Mouse (Mus musculus) lung, postnatal 14 days (tissue): ENCODE data around the gene Pou5f1.

Experiments
- DNase-seq: peaks from one replicate; pipeline ENCODE4 v3.0.0; 2021

The Pou5f1 gene

DNA sequence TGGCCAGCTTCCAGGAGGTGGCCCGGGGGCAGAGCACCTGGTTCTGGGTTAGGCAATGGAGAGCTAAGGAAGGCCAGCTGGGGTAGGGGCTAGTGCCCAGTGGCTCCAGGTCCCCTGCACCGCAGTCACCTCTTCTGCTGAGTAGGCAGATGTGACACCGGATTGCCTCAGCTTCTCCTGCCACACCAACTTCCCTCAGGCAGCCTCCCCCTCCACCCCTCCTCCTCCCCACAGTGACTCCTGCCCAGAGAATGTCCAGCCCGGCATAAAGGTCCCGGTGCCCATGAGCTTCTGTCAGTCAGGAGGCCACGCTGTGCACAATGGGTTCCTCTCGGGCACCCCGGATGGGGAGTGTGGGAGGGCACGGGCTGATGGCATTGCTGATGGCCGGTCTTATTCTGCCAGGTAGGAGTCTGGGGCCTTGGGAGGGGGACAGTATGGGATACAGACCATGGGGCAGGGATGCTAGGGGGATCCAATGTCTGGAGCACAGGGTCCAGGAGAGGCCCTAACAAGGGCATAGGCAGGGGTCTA lies 46.1 kb downstream of the Pou5f1 start, which contains the start of gene Cdsn:
Gene Cdsn, plus strand, starts transcription at position 248 of the 534 bp plus-strand sequence.
- no peak for DNase-seq

DNA sequence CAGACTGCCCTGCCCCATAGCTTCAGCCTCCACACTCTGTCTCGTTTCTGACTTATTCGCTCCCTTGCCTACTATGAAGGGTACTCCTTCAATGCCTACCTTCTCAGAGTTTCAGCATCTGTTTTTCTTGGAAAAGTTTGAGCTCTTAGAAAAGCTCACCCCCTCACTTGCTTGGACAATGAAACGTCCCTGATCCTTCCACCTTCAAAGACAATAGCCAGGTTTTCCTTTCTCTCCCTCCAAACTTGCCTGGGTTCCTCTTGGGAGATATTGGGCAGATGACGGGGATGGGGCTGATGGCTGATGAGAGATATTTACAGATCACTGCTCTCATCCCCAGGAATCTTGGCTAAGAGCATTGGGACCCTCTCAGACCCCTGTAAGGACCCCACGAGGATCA lies 48.5 kb downstream of the Pou5f1 start:
- DNase-seq, result no peak

DNA sequence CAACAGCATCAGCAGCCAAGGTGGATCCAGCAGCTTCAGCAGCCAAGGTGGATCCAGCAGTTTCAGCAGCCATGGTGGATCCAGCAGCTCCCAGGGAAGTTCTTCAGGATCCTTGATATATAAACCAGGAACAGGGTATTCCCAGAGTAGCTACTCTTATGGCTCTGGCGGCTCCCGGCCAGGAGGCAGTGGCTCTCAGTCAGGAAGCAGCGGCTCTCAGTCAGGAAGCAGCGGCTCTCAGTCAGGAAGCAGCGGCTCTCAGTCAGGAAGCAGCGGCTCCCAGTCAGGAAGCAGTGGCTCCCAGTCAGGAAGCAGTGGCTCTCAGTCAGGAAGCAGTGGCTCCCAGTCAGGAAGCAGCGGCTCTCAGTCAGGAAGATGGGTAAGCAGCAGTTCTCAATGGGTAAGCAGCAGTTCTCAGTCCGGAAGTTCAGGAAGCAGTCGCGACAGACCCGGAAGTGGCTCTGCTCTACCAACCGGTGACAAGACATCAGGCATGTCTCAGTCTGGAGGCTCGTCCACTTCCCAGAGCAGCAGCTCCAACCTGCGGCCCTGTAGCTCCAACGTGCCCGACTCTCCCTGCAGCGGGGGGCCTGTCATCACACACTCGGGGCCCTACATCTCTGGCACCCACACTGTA lies 49.1 kb downstream of the Pou5f1 start:
- DNase-seq, result no peak

DNA sequence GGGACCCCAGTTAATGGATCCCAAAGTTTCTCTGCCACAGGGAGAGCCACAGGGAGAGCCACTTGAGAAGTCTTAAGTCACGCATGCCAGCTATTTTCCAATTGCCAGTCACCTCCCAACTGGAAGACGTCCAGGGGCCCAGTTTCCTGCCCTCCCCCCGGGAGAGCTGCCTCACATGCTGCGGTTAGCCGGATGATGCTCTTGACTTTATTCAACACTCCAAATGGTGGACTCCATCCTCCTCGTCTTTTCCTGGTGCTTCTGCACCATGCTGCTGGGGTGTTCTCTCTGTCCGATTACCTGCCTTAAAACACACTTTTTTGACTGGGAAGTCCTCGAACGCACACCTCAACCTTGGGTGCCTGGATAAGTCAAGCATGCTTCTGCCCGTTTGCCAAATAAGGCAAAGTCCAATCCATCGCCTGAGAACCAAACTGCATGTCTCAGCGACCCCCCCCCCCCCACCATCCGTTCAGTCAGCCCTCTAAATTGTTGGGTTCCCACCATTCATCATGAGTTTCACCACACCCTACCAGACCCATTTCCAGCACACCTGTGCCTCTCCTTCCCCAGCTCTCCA lies 50.5 kb downstream of the Pou5f1 start:
- DNase-seq, result no peak

DNA sequence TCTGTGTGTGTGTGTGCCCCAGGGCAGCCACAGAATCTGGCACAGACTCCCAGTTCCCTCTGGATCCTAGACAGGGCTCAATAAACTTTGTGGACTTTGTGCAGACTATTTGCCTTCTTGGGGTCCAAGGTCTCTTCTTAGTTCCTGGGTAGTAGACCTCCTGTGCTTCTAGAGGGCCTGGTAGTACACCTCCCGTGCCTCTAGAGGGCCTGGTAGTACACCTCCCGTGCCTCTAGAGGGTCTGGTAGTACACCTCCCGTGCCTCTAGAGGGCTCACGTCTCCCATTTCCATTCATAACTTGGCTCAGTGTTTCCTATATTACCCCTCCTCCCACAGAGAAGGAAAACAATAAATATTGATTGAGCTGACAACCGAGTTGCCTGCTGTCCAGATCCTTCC lies 51.0 kb downstream of the Pou5f1 start:
- peak; percentile 64 for DNase-seq

DNA sequence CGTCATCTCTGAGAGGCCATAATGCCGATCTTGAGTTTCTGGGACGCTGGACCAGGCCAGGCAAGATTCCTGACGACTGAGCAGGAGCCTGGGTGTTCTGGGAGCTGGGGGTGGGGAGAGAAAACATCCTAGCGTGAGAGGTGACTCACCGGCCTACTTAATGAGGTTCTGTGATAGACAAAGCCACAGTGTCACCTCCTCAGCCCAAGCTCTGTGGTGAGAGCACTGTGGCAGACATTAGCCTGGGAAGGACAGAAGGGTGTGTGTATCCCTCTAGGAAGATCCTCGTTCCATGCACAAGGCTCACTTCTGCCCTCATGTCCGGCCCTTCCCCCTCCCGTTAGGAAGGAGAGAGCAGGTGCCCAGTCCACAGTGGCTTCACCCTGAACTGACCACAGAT lies 51.5 kb downstream of the Pou5f1 start:
- DNase-seq, result no peak

DNA sequence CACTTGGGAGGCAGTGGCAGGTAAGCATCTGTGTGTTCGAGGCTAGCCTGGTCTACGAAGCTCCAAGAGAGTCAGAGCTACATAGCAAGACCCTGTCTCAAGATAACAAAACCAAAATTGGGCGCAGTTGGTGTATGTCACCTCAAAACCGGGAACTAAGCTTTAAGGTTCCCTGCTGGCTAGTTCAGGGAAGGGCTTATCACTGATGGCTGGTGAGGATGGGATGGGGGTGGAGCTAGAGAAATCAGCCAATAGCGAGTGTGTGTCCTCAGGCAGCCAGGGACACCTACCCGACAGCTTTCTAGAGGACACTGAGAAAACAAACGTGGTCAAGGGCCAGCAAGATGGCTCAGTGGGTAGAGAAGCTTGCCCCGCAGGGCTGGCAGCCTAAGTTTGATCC lies 52.4 kb downstream of the Pou5f1 start:
- no peak for DNase-seq
